Mouse (Mus musculus) cerebellum, postnatal 4 days (tissue): Measurements from ENCODE around the gene Plcb1.

Experiments used
- DNase-seq, 2 experiments: peaks; one replicate each; pipeline ENCODE4 v3.0.0; 2022; ENCODE audit warnings: low spot score in 2 of 2, mixed read lengths in 1 of 2

Plcb1 gene

GRCm38 (mm10) chr2:134912616-134913015 is 126.7 kb downstream of the Plcb1 start:
- no peak for DNase-seq

GRCm38 (mm10) chr2:134913542-134913941 is 127.7 kb downstream of the Plcb1 start:
- DNase-seq: no peak

- DNase-seq: no peak
Observed at GRCm38 (mm10) chr2:134914091-134914550, 128.3 kb downstream of the Plcb1 start.

- no peak for DNase-seq
Observed at GRCm38 (mm10) chr2:134915035-134915434, 129.2 kb downstream of the Plcb1 start.

- DNase-seq: peak in 1 of 2 experiments; percentile 47
Observed at GRCm38 (mm10) chr2:134920611-134921280, 134.9 kb downstream of the Plcb1 start.

- DNase-seq: no peak
Observed at GRCm38 (mm10) chr2:134922636-134923375, 136.9 kb downstream of the Plcb1 start.

GRCm38 (mm10) chr2:134924143-134924655 is 138.3 kb downstream of the Plcb1 start:
- DNase-seq: no peak

GRCm38 (mm10) chr2:134926266-134926665 is 140.4 kb downstream of the Plcb1 start:
- no peak for DNase-seq

- DNase-seq: no peak
Observed at GRCm38 (mm10) chr2:134927072-134927471, 141.2 kb downstream of the Plcb1 start.

GRCm38 (mm10) chr2:134929452-134929851 is 143.6 kb downstream of the Plcb1 start:
- DNase-seq: no peak

- DNase-seq: no peak
Observed at GRCm38 (mm10) chr2:134930961-134931360, 145.1 kb downstream of the Plcb1 start.

- no peak for DNase-seq
Observed at GRCm38 (mm10) chr2:134931756-134932421, 146.0 kb downstream of the Plcb1 start.

- DNase-seq: no peak
Observed at GRCm38 (mm10) chr2:134935469-134935868, 149.6 kb downstream of the Plcb1 start.

GRCm38 (mm10) chr2:134935970-134936649 is 150.2 kb downstream of the Plcb1 start:
- DNase-seq: no peak

- no peak for DNase-seq
Observed at GRCm38 (mm10) chr2:134937666-134938065, 151.8 kb downstream of the Plcb1 start.

- no peak for DNase-seq
Observed at GRCm38 (mm10) chr2:134942039-134942438, 156.2 kb downstream of the Plcb1 start.

GRCm38 (mm10) chr2:134942919-134943318 is 157.1 kb downstream of the Plcb1 start:
- no peak for DNase-seq

- DNase-seq: no peak
Observed at GRCm38 (mm10) chr2:134946331-134946730, 160.5 kb downstream of the Plcb1 start.

GRCm38 (mm10) chr2:134946911-134947310 is 161.0 kb downstream of the Plcb1 start:
- DNase-seq: no peak

- DNase-seq: no peak
Observed at GRCm38 (mm10) chr2:134952088-134952487, 166.2 kb downstream of the Plcb1 start.

- no peak for DNase-seq
Observed at GRCm38 (mm10) chr2:134956436-134956835, 170.6 kb downstream of the Plcb1 start.

- no peak for DNase-seq
Observed at GRCm38 (mm10) chr2:134966131-134966530, 180.3 kb downstream of the Plcb1 start.
